Mouse (Mus musculus): Measurements from ENCODE around the gene 1700020A23Rik. TPM values are rescaled to one million over a fixed set of nuclear protein-coding genes. Genes with fewer than 3 reads are reported as not detected.

The 1700020A23Rik gene
- polyA plus RNA-seq, 1 experiment from 2014 or later, result not detected

- Histone ChIP-seq H3K36me3 (ENCODE audit: control insufficient read depth, insufficient read depth, low read length) (no peaks in the 10 kb centered on the region), H3K9ac (ENCODE audit: low read length) (no peak overlapping the region), H3K4me1 (ENCODE audit: control insufficient read depth, insufficient read depth, low read length) (peaks cover 7% of the 10 kb centered on the region), H3K27ac (ENCODE audit: low read depth, low read length) (no peak overlapping the region), H3K4me2 (ENCODE audit: low read length) (no peak overlapping the region), H3K4me3 (ENCODE audit: low read depth, low read length) (no peak overlapping the region), H3K27me3 (replicated peaks; ENCODE audit: control insufficient read depth, insufficient read depth, low read length) (0 out of 2 replicates have a peak, but pooled peaks cover 8% of the 10 kb centered on the region), H3K9me3 (replicated peaks; ENCODE audit: control insufficient read depth, low read length) (no peaks in the 10 kb centered on the region)
- 83% methylated on average over 4 of the region's 4 CpGs for WGBS
- ATAC-seq (no peak), DNase-seq (ENCODE audit: low spot score) (no peak)
Observed at GRCm38 (mm10) chr2:130401891-130402290, 3.2 kb upstream of the 1700020A23Rik start.

- ATAC-seq (no peak), DNase-seq (ENCODE audit: low spot score) (no peak)
- WGBS, result 79% methylated on average over 2 of the region's 2 CpGs
- Histone ChIP-seq H3K4me1 (ENCODE audit: control insufficient read depth, insufficient read depth, low read length) (0 out of 2 replicates have a peak, but pooled peaks cover 4% of the 10 kb centered on the region), H3K9ac (ENCODE audit: low read length) (no peak within 1 kb of the TSS), H3K4me3 (ENCODE audit: low read depth, low read length) (no peak within 1 kb of the TSS), H3K9me3 (replicated peaks; ENCODE audit: control insufficient read depth, low read length) (no peaks in the 10 kb centered on the region), H3K4me2 (ENCODE audit: low read length) (no peak within 1 kb of the TSS), H3K27ac (ENCODE audit: low read depth, low read length) (no peak within 1 kb of the TSS), H3K27me3 (replicated peaks; ENCODE audit: control insufficient read depth, insufficient read depth, low read length) (no peaks in the 10 kb centered on the region), H3K36me3 (ENCODE audit: control insufficient read depth, insufficient read depth, low read length) (no peaks in the 10 kb centered on the region)
Observed at GRCm38 (mm10) chr2:130406178-130406577, 1.1 kb downstream of the 1700020A23Rik start, which contains the start of gene Tmem239. Tmem239 (plus strand) TSS chr2:130406478.

GRCm38 (mm10) chr2:130408194-130408593 is 3.1 kb downstream of the 1700020A23Rik start:
- no peak overlapping the region for H3K4me2 ChIP-seq (ENCODE audit: low read length)
- 0 out of 2 replicates have a peak, but pooled peaks cover 4% of the 10 kb centered on the region for H3K4me1 ChIP-seq (ENCODE audit: control insufficient read depth, insufficient read depth, low read length)
- DNase-seq (ENCODE audit: low spot score) (peak; percentile 71), ATAC-seq (peak; percentile 40; the same call in 1 of the 2 replicates)
- no peaks in the 10 kb centered on the region for H3K36me3 ChIP-seq (ENCODE audit: control insufficient read depth, insufficient read depth, low read length)
- H3K9me3 ChIP-seq (replicated peaks; ENCODE audit: control insufficient read depth, low read length), result no peaks in the 10 kb centered on the region
- WGBS, result 9% methylated on average over 6 of the region's 6 CpGs
- no peaks in the 10 kb centered on the region for H3K27me3 ChIP-seq (replicated peaks; ENCODE audit: control insufficient read depth, insufficient read depth, low read length)
- H3K9ac ChIP-seq (ENCODE audit: low read length), result no peak overlapping the region
- H3K4me3 ChIP-seq (ENCODE audit: low read depth, low read length), result no peak overlapping the region
- H3K27ac ChIP-seq (ENCODE audit: low read depth, low read length), result no peak overlapping the region

- H3K4me3 ChIP-seq (ENCODE audit: low read depth, low read length), result no peak overlapping the region
- H3K27ac ChIP-seq (ENCODE audit: low read depth, low read length), result no peak overlapping the region
- H3K4me1 ChIP-seq (ENCODE audit: control insufficient read depth, insufficient read depth, low read length), result 0 out of 2 replicates have a peak, but pooled peaks cover 4% of the 10 kb centered on the region
- no peak overlapping the region for H3K9ac ChIP-seq (ENCODE audit: low read length)
- no peaks in the 10 kb centered on the region for H3K9me3 ChIP-seq (replicated peaks; ENCODE audit: control insufficient read depth, low read length)
- WGBS, result 36% methylated on average over 16 of the region's 16 CpGs
- DNase-seq (ENCODE audit: low spot score) (peak; percentile 88), ATAC-seq (peak; percentile 83)
- H3K27me3 ChIP-seq (replicated peaks; ENCODE audit: control insufficient read depth, insufficient read depth, low read length), result no peaks in the 10 kb centered on the region
- no peaks in the 10 kb centered on the region for H3K36me3 ChIP-seq (ENCODE audit: control insufficient read depth, insufficient read depth, low read length)
- H3K4me2 ChIP-seq (ENCODE audit: low read length), result no peak overlapping the region
Observed at GRCm38 (mm10) chr2:130411558-130412495, 6.8 kb downstream of the 1700020A23Rik start.

GRCm38 (mm10) chr2:130412775-130413174 is 7.7 kb downstream of the 1700020A23Rik start:
- Histone ChIP-seq H3K36me3 (ENCODE audit: control insufficient read depth, insufficient read depth, low read length) (no peaks in the 10 kb centered on the region), H3K4me3 (ENCODE audit: low read depth, low read length) (no peak overlapping the region), H3K9me3 (replicated peaks; ENCODE audit: control insufficient read depth, low read length) (no peaks in the 10 kb centered on the region), H3K27me3 (replicated peaks; ENCODE audit: control insufficient read depth, insufficient read depth, low read length) (no peaks in the 10 kb centered on the region), H3K4me1 (ENCODE audit: control insufficient read depth, insufficient read depth, low read length) (0 out of 2 replicates have a peak, but pooled peaks cover 4% of the 10 kb centered on the region), H3K9ac (ENCODE audit: low read length) (no peak overlapping the region), H3K4me2 (ENCODE audit: low read length) (no peak overlapping the region), H3K27ac (ENCODE audit: low read depth, low read length) (no peak overlapping the region)
- 84% methylated on average over 3 of the region's 3 CpGs for WGBS
- no peak for ATAC-seq
- DNase-seq (ENCODE audit: low spot score), result no peak

- H3K9ac ChIP-seq (ENCODE audit: low read length), result no peak overlapping the region
- H3K9me3 ChIP-seq (replicated peaks; ENCODE audit: control insufficient read depth, low read length), result no peaks in the 10 kb centered on the region
- no peak overlapping the region for H3K4me2 ChIP-seq (ENCODE audit: low read length)
- H3K27me3 ChIP-seq (replicated peaks; ENCODE audit: control insufficient read depth, insufficient read depth, low read length), result no peaks in the 10 kb centered on the region
- H3K4me3 ChIP-seq (ENCODE audit: low read depth, low read length), result no peak overlapping the region
- H3K27ac ChIP-seq (ENCODE audit: low read depth, low read length), result no peak overlapping the region
- peaks cover 4% of the 10 kb centered on the region; the same call in 1 of the 2 replicates for H3K36me3 ChIP-seq (ENCODE audit: control insufficient read depth, insufficient read depth, low read length)
- ATAC-seq (no peak), DNase-seq (ENCODE audit: low spot score) (peak; percentile 4)
- H3K4me1 ChIP-seq (ENCODE audit: control insufficient read depth, insufficient read depth, low read length), result no peaks in the 10 kb centered on the region
- WGBS, result 81% methylated on average over 6 of the region's 6 CpGs
Observed at GRCm38 (mm10) chr2:130414094-130414856, 9.2 kb downstream of the 1700020A23Rik start.

- no peak for DNase-seq (ENCODE audit: low spot score)
- WGBS, result 96% methylated on average over 26 of the region's 26 CpGs
Observed at GRCm38 (mm10) chr2:130421781-130422620, 16.9 kb downstream of the 1700020A23Rik start.

More at GRCm38 (mm10) chr2:130421781-130422620, 16.9 kb downstream of the 1700020A23Rik start:
- Histone ChIP-seq H3K9me3 (replicated peaks; ENCODE audit: control insufficient read depth, low read length) (no peaks in the 10 kb centered on the region), H3K4me2 (ENCODE audit: low read length) (no peak overlapping the region), H3K27me3 (replicated peaks; ENCODE audit: control insufficient read depth, insufficient read depth, low read length) (no peaks in the 10 kb centered on the region), H3K4me1 (ENCODE audit: control insufficient read depth, insufficient read depth, low read length) (peaks cover 10% of the 10 kb centered on the region), H3K36me3 (ENCODE audit: control insufficient read depth, insufficient read depth, low read length) (peaks cover 6% of the 10 kb centered on the region; the same call in 1 of the 2 replicates), H3K27ac (ENCODE audit: low read depth, low read length) (no peak overlapping the region), H3K9ac (ENCODE audit: low read length) (no peak overlapping the region), H3K4me3 (ENCODE audit: low read depth, low read length) (no peak overlapping the region)
- no peak for ATAC-seq

Data from forebrain, embryonic 14.5 days (tissue).